Mouse (Mus musculus) right cerebral cortex, postnatal 36 days (tissue): Measurements from ENCODE around the gene Pira2.
"Not testable (repeated sequence)": the region's sequence is repeated elsewhere in the genome, so short reads cannot be mapped to it uniquely, and the experiment has no call there.

Experiments used
- DNase-seq, 2 experiments: peaks; one replicate each; pipeline ENCODE4 v3.0.0; 2022; ENCODE audit warnings: low spot score in 2 of 2, mixed read lengths in 1 of 2

The Pira2 gene

DNA sequence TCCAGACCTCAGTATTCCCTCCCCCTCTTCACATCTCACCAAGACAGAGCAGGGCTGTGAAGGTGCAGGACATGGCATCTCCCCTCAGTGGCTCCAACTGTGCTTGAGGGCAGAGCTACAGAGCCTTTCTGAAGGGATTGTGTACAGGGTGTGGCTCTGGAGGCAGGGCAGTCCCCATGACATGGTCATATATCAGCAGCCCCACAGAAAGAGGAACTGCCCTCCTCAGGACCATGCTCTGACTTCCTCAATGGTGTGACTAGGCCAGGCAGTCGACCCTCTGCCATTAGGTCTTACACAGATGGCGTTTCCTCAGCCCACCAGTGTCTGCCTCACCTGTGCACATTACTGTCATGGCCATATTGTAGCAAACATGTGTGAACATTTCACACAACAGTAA lies at the start of gene Pira2:
Pira2 (minus strand) TSS at position 101 of the 400 bp plus-strand sequence.
- DNase-seq = not testable (repeated sequence)

DNA sequence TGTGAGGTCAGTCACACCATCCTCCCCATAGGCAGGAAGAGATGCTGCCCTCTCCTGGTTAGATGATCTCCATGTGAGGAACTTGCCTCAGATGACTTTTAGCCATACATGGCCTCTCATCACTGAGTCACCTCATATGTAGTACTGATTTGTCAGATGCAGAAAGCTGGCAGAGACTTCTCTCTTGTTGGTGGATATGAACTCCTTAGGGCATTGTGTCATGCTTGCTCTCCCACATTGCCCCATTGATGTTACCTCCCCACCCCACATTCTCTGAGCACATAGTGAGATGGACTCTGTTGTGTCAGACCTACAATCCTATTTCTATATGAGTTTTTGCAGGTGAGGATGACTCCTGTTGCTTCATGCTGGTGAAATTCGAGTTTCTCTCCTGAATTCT lies 30.2 kb upstream of the Pira2 start:
- not testable (repeated sequence) for DNase-seq

DNA sequence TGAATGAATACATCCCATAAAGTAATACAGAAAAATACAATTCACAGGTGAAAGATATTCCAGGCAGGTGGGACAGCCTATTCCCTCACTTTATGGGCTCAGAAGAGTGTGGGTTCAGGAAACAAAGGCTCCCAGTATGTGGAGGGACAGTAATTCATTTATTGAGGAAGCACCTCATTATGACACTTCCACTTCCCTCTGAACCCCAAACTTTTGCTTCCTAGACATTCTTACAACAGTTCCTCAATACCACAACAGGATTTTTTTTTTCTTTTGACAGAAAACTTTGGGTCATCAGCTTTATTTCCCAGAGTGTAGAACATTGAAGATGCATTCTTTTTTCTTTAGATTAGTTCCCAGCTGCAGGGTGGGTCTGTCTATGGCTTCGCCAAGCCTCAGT lies 7.0 kb downstream of the Pira2 start:
- DNase-seq = not testable (repeated sequence)

DNA sequence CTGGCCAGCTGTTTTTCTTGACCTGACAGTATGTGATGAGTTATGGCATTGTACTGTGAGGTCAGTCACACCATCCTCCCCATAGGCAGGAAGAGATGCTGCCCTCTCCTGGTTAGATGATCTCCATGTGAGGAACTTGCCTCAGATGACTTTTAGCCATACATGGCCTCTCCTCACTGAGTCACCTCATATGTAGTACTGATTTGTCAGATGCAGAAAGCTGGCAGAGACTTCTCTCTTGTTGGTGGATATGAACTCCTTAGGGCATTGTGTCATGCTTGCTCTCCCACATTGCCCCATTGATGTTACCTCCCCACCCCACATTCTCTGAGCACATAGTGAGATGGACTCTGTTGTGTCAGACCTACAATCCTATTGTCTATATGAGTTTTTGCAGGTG lies 14.2 kb downstream of the Pira2 start:
- not testable (repeated sequence) for DNase-seq

GRCm38 (mm10) chr7:3825599-3825998 lies 19.3 kb downstream of the Pira2 start, which contains the start of gene Gm15448:
TSS of gene Gm15448 (minus strand) at chr7:3825687.
- not testable (repeated sequence) for DNase-seq

DNA sequence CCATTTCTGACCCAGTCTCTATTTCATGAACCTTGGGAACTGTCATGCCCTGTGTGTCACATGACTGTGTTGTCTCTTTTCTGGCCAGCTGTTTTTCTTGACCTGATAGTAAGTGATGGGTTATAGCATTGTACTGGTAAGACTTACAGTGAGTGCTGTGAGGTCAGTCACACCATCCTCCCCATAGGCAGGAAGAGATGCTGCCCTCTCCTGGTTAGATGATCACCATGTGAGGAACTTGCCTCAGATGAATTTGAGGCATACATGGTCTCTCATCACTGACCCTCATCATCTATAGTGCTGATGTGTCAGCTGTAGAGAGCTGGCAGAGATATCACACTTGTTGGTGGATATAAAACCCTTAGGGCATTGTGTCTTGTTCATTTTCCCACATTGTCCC lies 32.9 kb downstream of the Pira2 start:
- not testable (repeated sequence) for DNase-seq

GRCm38 (mm10) chr7:3802935-3803334 lies 41.9 kb downstream of the Pira2 start:
- not testable (repeated sequence) for DNase-seq

- not testable (repeated sequence) for DNase-seq
These were observed 44.9 kb downstream of the Pira2 start for GRCm38 (mm10) chr7:3799940-3800339.

DNA sequence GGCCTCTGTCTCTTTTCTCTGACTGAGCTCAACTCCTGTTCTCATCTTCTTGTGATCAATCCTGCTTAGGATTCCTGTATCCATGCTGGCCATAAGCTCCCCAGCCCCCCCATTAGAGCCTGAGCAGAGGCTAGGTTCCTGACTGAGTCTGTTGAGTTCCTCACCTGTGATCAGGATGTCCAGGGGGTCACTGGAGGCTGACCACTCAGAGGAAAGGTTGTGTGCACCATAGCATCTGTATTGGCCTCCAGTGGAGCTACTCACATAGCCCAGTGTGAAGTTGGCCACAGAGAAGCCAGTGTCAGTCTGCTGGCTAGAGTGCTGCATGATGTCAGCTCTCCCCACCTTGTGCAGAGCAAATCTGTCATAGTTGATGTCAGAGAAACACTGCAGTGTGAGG lies 48.6 kb downstream of the Pira2 start:
- not testable (repeated sequence) for DNase-seq
